Mouse (Mus musculus) left cerebral cortex, adult 2 months (tissue): Measurements from ENCODE around the gene B2m. TPM values are rescaled to one million over a fixed set of nuclear protein-coding genes. Genes with fewer than 3 reads are reported as not detected.
A peak's percentile ranks its signal among the peaks of the same experiment; 100 is the strongest.
"Not testable (repeated sequence)": the region's sequence is repeated elsewhere in the genome, so short reads cannot be mapped to it uniquely, and the experiment has no call there.

Experiments
- DNase-seq, 2 experiments: peaks; one replicate each; pipeline ENCODE4 v3.0.0; 2021 to 2022; ENCODE audit warnings: low spot score in 2 of 2, mixed read lengths in 1 of 2; ENCODE audit errors: extremely low spot score in 1 of 2
- H3K27ac ChIP-seq: fragments of 200-600 bp; 2 replicates; pipeline ENCODE4 v1.8.1; 2022
- H3K4me3 ChIP-seq: fragments of 200-600 bp; 2 replicates; pipeline ENCODE4 v1.8.1; 2022
- CTCF ChIP-seq: fragments of 200-600 bp; IDR thresholded peaks from 2 replicates; pipeline ENCODE4 v1.8.1; 2022; ENCODE audit warnings: antibody characterized with exemption, mild to moderate bottlenecking, moderate library complexity
- intact Hi-C: fragments of 180-260 bp; cut with DNase I; formaldehyde crosslinking; loops from one replicate; pipeline ENCODE4 v1.15.1; 2025
- long read RNA-seq, 2 experiments: library from polyadenylated mRNA; stranded (forward); transcript quantifications; one replicate each; pipeline ENCODE4 v2.0.0; 2021; ENCODE audit warnings: borderline mapping rate in 2 of 2
- total RNA-seq, 2 experiments: library from RNA; stranded (reverse); gene quantifications; 2 replicates each; pipeline ENCODE4 v1.2.3; 2021

B2m gene
- total RNA-seq = 100 to 1,000 TPM; 108 to 118 TPM
- long read RNA-seq, experiment 1, transcript B2m-201 (4 exons, 860 nt) = major isoform, 28 of 30 reads
- long read RNA-seq, experiment 1, partial matches to known transcripts = 1 of 30 reads
- long read RNA-seq, experiment 1, other reads (novel, unspliced or antisense) = 1 of 30 reads
- long read RNA-seq, experiment 2, transcript B2m-201 (4 exons, 860 nt) = major isoform, 25 of 27 reads
- long read RNA-seq, experiment 2, partial matches to known transcripts = 2 of 27 reads
- long read RNA-seq, experiment 2, other reads (novel, unspliced or antisense) = 0 of 27 reads

DNA sequence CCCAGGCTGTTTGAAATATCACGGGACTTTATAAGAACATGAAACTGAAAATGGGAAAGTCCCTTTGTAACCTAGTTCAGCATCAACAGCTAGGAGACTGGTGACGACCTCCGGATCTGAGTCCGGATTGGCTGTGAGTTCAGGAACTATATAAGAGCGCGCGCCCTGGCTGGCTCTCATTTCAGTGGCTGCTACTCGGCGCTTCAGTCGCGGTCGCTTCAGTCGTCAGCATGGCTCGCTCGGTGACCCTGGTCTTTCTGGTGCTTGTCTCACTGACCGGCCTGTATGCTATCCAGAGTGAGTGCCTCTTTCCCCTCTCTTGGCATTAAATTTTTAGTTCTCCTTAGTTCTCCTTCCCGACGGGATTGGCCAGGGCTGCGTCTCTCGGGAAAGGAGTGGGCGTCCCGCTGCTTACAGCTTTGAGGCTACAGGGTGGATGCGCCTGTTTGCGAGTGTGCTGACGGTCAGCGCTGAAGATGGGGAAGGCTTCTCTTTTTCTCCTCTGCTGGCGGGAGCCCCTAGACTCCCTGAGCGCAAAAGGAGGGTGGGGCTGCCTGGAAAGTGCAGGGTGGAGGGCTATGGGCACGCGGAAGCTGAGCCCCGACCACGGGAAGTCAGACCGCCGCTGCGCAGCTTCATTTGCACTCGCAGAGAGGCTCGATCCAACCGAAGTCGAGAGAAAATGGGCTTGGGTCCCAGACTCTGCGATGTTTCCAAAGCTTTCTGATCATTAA lies at the start of gene B2m:
Gene B2m (plus strand): TSS at position 179 of the 734 bp plus-strand sequence.
- Histone ChIP-seq H3K27ac (peak within 1 kb of the TSS; percentile 87), H3K4me3 (peak within 1 kb of the TSS; percentile 86)
- no peak; the same call in 1 of the 2 replicates for TF ChIP-seq CTCF
- intact Hi-C loops = loop anchor here (1.0 kb wide), 2 partner anchors 29 to 228 kb away; partner anchors contain the start of gene Spg11
- peak; percentile 88 to 89 for DNase-seq

DNA sequence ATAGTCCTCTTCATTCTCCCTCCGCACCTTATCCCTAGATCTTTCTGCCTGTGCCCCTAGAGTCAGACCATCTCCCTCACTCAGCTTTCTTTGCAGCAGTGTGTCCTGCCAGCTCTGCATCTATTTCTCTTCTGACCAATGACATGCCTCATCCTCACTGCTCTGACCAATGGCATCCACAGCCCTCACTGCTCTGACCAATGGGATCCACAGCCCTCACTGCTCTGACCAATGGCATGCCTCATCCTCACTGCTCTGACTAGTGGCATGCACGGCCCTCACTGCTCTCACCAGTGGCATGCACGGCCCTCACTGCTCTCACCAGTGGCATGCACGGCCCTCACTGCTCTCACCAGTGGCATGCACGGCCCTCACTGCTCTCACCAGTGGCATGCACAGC lies 49.8 kb upstream of the B2m start:
- DNase-seq, intact Hi-C loops, H3K27ac ChIP-seq, H3K4me3 ChIP-seq: not testable (repeated sequence)

GRCm38 (mm10) chr2:122102070-122102469 lies 45.4 kb upstream of the B2m start:
- TF ChIP-seq CTCF = peak; percentile 49

DNA sequence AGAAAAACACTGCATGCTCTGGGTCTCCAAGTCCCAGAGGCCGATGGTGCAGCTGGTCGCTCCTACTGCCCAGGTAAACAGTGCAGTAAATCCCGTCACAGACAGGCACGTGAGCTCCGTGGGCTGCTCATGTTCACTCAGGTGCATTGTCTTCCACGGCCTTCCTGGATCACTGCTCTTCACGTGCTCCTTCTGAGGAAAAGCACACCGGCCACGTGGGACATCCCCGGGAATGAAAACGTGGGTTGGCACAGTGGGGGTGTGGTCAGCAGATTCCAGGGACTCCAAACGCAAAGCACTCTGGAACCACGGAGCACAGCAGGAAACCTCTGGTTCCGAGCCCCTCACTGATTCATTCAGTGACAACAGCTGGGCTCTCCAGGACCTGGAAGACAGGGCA lies 39.4 kb upstream of the B2m start:
- DNase-seq = no peak
- Histone ChIP-seq H3K27ac (no peak overlapping the region), H3K4me3 (no peak overlapping the region)
- intact Hi-C loops = no loop called here
- TF ChIP-seq CTCF = no peak

More at GRCm38 (mm10) chr2:122102070-122102469, 45.4 kb upstream of the B2m start:
- H3K4me3 ChIP-seq = no peak overlapping the region
- DNase-seq = no peak
- intact Hi-C loops = no loop called here
- H3K27ac ChIP-seq = no peak overlapping the region

DNA sequence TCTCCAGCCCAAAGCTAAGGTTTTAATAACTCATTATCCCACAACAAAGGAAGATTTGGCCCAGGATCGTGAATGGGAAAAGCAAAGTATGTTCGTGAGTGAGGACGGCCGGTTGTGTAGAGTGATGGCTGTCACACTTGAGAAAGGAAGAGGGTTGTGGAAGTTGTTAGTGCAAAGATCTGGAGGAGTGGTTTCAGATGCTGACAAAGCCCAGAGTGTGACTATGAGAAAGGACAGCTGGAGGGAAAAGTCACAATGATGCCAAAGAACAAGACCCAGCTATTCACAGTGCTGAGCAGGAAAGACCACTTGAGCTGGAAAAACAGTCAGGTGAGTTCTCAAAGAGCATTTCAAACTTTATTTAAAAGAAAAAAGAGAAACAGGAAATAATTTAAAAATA lies 37.8 kb upstream of the B2m start:
- Histone ChIP-seq H3K4me3 (no peak overlapping the region), H3K27ac (no peak overlapping the region)
- TF ChIP-seq CTCF = no peak
- intact Hi-C loops = no loop called here
- DNase-seq = no peak

DNA sequence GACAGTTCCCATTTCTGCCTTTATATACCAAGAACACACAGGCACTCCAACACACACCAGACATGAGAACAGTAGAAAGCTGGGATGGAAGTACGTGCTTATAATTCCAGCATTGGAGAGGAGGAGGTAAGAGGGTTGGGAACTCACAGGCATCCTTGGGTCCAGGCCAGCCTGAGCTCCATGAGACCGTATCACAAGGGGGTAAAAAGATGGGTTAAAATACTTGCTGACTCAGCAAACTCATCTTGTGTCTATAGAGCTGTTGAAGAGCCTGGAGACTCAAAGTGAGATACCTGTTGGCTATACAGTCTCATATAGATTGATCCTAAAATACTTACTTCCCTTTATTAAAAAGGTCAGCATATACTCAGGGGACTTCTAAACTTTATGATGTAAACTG lies 30.6 kb upstream of the B2m start:
- Histone ChIP-seq H3K4me3 (no peak overlapping the region; the same call in 1 of the 2 replicates), H3K27ac (no peak overlapping the region)
- intact Hi-C loops = loop anchor here (5.0 kb wide), 1 partner anchor 45 kb away; the partner anchor contains the start of gene Trim69
- no peak for TF ChIP-seq CTCF
- DNase-seq = no peak

DNA sequence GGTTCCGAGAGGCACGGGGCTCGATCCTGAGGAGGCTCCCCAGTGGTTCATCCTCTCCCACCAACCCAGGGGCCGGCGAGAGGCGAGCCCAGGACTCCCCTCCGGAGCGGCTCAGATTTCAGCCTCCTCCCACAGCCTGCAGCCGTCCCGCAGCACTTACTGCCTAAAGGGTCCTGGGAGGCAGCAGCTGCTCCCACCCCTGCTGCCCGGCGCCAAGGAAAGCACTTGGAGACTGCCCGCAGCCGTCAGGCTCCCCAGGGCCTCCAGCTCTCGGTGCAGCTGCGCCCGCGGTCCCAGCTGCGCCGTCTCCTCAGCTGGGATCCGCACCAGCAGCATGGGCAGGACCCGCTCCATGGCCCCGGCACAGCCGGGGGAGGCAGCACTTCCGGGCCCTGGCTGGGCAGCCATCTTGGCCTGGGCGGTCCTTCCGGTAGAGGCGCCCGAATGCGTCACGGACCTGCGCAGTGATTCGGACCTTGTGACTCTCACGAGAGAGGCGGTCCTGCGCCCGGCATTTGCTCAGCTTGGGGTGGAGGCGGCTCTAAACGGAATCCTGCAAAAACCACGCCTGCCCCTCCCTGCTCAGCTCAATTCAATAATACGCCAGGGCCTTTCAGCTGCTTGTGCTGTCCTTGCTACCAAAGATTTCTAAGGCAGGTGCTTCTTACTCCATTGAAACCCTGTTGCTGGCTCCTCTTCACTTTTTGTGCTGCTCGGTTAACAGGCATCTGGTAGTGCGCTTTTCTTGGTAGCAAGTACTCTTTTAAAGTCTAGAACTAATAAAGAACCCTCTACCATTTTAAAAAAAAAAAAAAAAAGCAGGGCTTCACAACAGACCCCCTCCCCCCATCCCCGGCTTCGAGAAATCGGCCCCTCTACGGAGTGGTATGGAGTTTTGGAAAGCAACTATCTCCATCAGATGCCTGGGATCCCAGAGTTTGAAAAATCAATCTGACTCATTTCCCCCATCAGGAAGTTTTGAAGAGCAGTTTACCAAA lies 29.2 kb upstream of the B2m start, which contains the start of gene Spg11:
Gene Spg11 (minus strand): TSS at position 426 of the 998 bp plus-strand sequence.
- intact Hi-C loops = loop anchor here (1.0 to 5.0 kb wide), 2 partner anchors 29 to 44 kb away; partner anchors contain the start of genes B2m and Trim69
- H3K4me3 ChIP-seq = peak within 1 kb of the TSS; percentile 79
- H3K27ac ChIP-seq = peak within 1 kb of the TSS; percentile 89
- TF ChIP-seq CTCF = no peak
- peak; percentile 98 to 99 for DNase-seq

DNA sequence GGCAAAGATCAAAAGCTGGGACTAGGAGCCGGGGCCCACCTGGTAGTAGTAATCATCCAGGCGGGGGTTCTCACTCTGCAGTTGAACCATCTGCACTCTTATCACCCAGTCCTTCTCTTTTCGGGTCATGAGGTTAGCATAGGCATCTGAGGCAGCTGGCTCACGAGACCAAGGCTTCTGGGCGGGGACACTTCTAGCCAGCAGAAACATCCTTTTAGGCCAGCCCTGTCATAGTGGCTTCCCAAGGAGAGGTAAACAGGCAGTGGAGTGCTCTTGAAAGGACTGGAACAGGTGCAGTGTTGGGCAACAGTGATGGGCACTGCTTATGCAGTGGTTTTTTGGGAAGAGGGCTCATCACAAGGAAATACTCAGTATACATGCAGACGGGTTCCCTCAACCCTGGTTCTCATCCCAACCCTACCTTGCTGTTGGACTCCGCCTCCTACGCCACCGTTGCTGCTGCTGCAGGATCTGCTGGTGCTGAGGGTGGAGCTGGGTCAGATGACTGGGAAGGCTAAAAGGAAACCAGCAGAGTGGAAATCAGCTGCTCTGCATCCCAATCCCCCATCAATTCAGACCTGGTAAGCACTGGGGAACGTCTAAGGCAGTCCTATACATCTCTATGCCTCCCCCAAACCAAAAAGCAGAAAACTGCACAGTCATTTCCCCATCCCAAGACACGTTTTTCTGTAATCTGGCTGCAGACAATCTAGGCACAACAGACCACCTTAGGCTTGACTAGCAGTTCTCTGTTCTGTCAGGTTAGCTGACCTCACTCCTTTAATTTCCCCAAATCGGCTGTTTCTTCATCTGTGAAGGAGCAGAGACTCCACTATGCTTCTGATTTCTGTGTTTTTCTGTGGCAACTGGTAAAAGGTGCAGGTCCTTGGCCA lies 21.6 kb upstream of the B2m start:
- no peak for TF ChIP-seq CTCF
- intact Hi-C loops = no loop called here
- no peak overlapping the region for H3K4me3 ChIP-seq

GRCm38 (mm10) chr2:122126765-122127347 lies 20.6 kb upstream of the B2m start:
- no peak for TF ChIP-seq CTCF
- no peak for DNase-seq
- H3K4me3 ChIP-seq = no peak overlapping the region
- intact Hi-C loops = no loop called here
- H3K27ac ChIP-seq = no peak overlapping the region

More for the DNA sequence above, 21.6 kb upstream of the B2m start:
- DNase-seq = no peak
- H3K27ac ChIP-seq = no peak overlapping the region

GRCm38 (mm10) chr2:122127635-122128034 lies 19.9 kb upstream of the B2m start:
- no peak for DNase-seq
- Histone ChIP-seq H3K27ac (no peak overlapping the region), H3K4me3 (no peak overlapping the region)
- intact Hi-C loops = no loop called here
- TF ChIP-seq CTCF = no peak
